In the genomic region with DNA sequence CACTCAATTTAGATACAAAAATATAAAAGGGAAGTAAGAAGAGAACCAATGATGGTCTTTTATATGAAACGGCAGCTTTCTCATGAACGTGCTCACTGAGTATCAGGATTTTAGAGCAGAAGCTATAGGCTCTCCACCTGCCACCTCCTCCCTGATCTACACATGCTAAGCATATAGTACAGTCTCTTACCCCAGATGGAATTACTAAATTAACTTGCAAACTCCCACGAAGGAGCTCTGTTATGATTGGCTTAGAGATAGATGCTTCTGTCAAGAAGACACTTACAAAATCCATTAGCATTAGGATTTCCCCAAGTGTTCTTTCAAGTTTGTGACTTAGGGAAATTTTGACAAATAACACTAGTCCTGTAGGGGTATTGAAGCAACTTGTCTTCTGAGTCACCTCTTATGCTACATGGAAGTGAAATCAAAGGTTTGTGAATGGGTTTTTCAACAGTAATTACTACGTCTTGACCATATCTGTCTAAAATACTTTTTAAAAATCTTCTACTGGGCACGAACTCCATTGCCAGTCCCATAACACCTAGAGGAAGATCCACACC, we compare ENCODE assay signal across 12 mouse cellular contexts.
"Had no signal": no experiment of that assay in that cellular context is flagged by ENCODE, and none has a peak within 500 bp of the region (broad histone marks: within the 10 kb centered on the region; RNA-seq: fewer than 3 reads in every experiment).

No protein-coding gene starts in this region.

- H3K4me3 ChIP-seq: midbrain, embryonic 10.5 days; midbrain, embryonic 12.5 days; neural tube, embryonic 12.5 days had no signal

- H3K27me3 ChIP-seq: midbrain, embryonic 12.5 days; neural tube, embryonic 12.5 days had no signal

- H3K9ac ChIP-seq: lung, embryonic 14.5 days; midbrain, embryonic 12.5 days; neural tube, embryonic 12.5 days had no signal

- H3K4me2 ChIP-seq: lung, embryonic 14.5 days; midbrain, embryonic 12.5 days; neural tube, embryonic 12.5 days had no signal

- DNase-seq: lung, adult 18-20 months; lung, embryonic 14.5 days; lung, postnatal 10 days; lung, postnatal 4 days; midbrain, embryonic 14.5 days; right cerebral cortex, postnatal 14 days; thymus, adult 18-20 months; thymus, postnatal 25 days; thymus, postnatal 4 days had no signal

- H3K9me3 ChIP-seq: midbrain, embryonic 10.5 days; midbrain, embryonic 12.5 days; neural tube, embryonic 12.5 days had no signal

- H3K36me3 ChIP-seq: midbrain, embryonic 10.5 days; midbrain, embryonic 12.5 days; neural tube, embryonic 12.5 days had no signal

- H3K4me1 ChIP-seq: midbrain, embryonic 10.5 days; midbrain, embryonic 12.5 days; neural tube, embryonic 12.5 days had no signal

- H3K27ac ChIP-seq: midbrain, embryonic 10.5 days; midbrain, embryonic 12.5 days; neural tube, embryonic 12.5 days had no signal
